Mouse (Mus musculus): ENCODE results near the gene Lrrc71.

DNA sequence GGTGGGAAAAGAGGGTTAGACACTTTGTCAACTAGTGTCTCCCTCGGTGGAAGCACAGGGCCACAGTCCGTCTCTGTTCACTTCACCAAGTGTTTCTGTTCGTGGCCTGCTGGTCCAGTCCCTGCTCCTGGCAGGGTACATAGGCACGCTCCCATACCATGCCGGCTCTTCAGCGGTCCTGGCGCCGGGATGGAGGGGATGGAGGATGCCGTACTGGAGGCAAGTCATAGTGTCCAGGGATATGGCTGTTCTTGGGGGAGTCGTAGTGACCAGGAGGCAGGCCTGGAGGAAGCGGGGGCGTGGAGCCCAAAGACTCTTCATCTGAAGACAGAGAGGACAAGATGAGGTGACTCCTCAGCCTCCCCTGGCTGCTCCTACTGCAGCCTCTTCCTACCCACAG, 1.6 kb upstream of the Lrrc71 start:
- TF ChIP-seq USF1 (IDR thresholded peaks at IDR 0.05; ENCODE audit: low read depth) (no peak), MYOD1 (IDR thresholded peaks at IDR 0.05; ENCODE audit: control insufficient read depth in 1 of 3, insufficient read length in 2 of 3, low read depth in 2 of 3) (no peak)
